Mouse (Mus musculus) hindbrain, embryonic 14.5 days (tissue): ENCODE data around the gene Lmna. TPM values are rescaled to one million over a fixed set of nuclear protein-coding genes. Genes with fewer than 3 reads are reported as not detected.
A peak's percentile ranks its signal among the peaks of the same experiment; 100 is the strongest.

Experiments used
- ATAC-seq: fragments of 200-750 bp; cut with Nextera tagmentation; 2 replicates; pipeline ENCODE4 v1.8.0; 2017; ENCODE audit warnings: moderate number of reproducible peaks, mild to moderate bottlenecking, moderate TSS enrichment, moderate library complexity; ENCODE audit not compliant: low FRiP score
- DNase-seq: peaks from one replicate; pipeline ENCODE4 v3.0.0-alpha.2; 2015; ENCODE audit warnings: low spot score
- H3K27ac ChIP-seq: fragments of 300-500 bp; sonication (generic); 2 replicates; pipeline ENCODE4 v1.5.1; 2014; ENCODE audit warnings: mild to moderate bottlenecking, moderate library complexity
- H3K27me3 ChIP-seq: fragments of 300-500 bp; sonication (generic); 2 replicates; pipeline ENCODE4 v1.6.1; 2014; ENCODE audit warnings: mild to moderate bottlenecking, low read length, mixed read lengths; ENCODE audit not compliant: control insufficient read depth, insufficient read depth
- H3K36me3 ChIP-seq: fragments of 300-500 bp; sonication (generic); replicated peaks from 2 replicates; pipeline ENCODE4 v1.6.1; 2014; ENCODE audit not compliant: control insufficient read depth, insufficient read depth
- H3K4me1 ChIP-seq: fragments of 300-500 bp; sonication (generic); replicated peaks from 2 replicates; pipeline ENCODE4 v1.6.1; 2014; ENCODE audit warnings: antibody characterized with exemption, low read length, mixed read lengths; ENCODE audit not compliant: control insufficient read depth, insufficient read depth
- H3K4me2 ChIP-seq: fragments of 300-500 bp; sonication (generic); replicated peaks from 2 replicates; pipeline ENCODE4 v1.6.1; 2014; ENCODE audit warnings: mild to moderate bottlenecking, moderate library complexity
- H3K4me3 ChIP-seq: fragments of 300-500 bp; sonication (generic); replicated peaks from 2 replicates; pipeline ENCODE4 v1.5.1; 2014; ENCODE audit warnings: mild to moderate bottlenecking, low read length
- H3K9ac ChIP-seq: fragments of 300-500 bp; sonication (generic); 2 replicates; pipeline ENCODE4 v1.6.1; 2014
- H3K9me3 ChIP-seq: fragments of 300-500 bp; sonication (generic); 2 replicates; pipeline ENCODE4 v1.6.1; 2016; ENCODE audit warnings: low read length; ENCODE audit not compliant: control insufficient read depth
- WGBS: fragments of 180-500 bp; shearing (Covaris S2); extraction: QIAGEN DNeasy Blood & Tissue Kit; methylation state at CpG from one replicate; pipeline ENCODE4 v1.1.7; 2014; 5-methylcytosine and 5-hydroxymethylcytosine counted together
- polyA plus RNA-seq: library from polyadenylated mRNA; unstranded; fragments of >200 nt; fragmentation: Nextera tagmentation; extraction: Ambion mirVana; gene quantifications from 2 replicates; pipeline ENCODE4 v1.2.1, GENCODE M21; 2014

Lmna gene
- polyA plus RNA-seq, 1 experiment from 2014 or later: 44.3 TPM

DNA sequence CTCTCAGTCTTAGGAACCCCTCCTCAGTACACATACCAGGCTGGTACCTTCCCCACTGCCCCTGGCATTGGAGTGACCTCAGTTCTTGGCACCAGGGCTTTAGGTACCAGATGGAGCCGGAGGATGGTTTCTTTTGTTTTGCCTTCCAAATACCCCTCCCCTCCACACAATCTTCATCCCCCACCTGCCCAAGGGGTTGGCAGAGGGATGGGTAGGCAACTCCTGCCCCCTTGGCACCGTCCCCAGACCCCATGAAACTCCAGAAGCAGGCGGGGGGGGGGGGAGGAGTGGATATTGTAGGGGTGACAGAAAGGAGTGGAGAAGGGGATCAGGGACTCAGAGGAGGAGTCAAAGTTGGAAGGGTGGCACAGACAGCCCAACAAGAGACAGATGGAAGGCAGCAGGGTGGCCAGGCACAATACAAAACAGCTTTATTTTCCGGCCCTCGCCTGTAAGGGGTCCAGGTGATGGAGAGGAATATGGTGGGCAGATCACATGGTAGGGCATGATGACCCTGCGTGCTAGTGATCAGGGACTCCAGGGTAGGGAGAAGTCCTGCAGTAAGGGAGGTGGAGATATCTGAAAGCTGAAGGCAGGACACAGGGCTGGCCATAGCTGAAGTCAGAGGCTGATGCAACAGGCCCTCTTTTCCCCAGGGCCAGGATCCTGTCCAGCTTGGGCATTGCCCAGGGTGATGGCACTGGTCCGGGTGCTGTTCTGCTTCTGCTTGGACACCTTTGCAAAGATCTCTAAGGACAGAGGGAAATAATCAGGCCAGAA is 32.1 kb upstream of the Lmna start:
- WGBS: 47% methylated on average over 6 of the region's 7 CpGs
- no peak for DNase-seq
- H3K9ac ChIP-seq: no peak overlapping the region
- no peak overlapping the region for H3K4me2 ChIP-seq
- peaks cover 38% of the 10 kb centered on the region for H3K4me1 ChIP-seq
- peaks cover 44% of the 10 kb centered on the region for H3K36me3 ChIP-seq
- H3K27me3 ChIP-seq: no peaks in the 10 kb centered on the region
- ATAC-seq: peak; percentile 35
- H3K9me3 ChIP-seq: no peaks in the 10 kb centered on the region
- no peak overlapping the region for H3K4me3 ChIP-seq
- 0 out of 2 replicates have a peak overlapping the region, but pooled peaks have one; percentile 41 for H3K27ac ChIP-seq

DNA sequence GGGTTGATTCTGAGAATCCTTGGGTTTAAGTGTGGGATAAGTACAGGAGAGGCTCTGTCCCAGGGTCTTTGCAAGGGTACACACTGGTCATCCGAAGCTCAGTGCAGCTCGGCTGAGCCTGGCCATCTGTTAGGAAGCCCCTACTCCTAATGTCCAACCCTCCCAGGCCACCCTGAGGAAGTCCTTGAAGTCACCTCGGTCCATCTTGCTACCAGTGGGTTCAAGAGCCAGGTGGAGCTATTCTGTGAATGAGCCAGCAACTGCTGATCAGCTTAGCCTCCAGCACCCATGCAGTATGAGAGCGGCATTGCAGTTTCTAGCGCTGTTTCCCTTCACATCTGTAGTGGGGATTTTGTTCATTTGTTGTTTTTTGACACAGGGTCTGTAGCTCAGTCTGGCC is 30.3 kb upstream of the Lmna start:
- no peak overlapping the region for H3K4me3 ChIP-seq
- H3K4me2 ChIP-seq: 0 out of 2 replicates have a peak overlapping the region, but pooled peaks have one; percentile 3
- peak overlapping the region; percentile 34; the same call in 1 of the 2 replicates for H3K9ac ChIP-seq
- ATAC-seq (no peak), DNase-seq (no peak)
- peaks cover 55% of the 10 kb centered on the region for H3K4me1 ChIP-seq
- H3K27ac ChIP-seq: peak overlapping the region; percentile 70; the same call in 1 of the 2 replicates
- H3K36me3 ChIP-seq: peaks cover 60% of the 10 kb centered on the region
- H3K27me3 ChIP-seq: no peaks in the 10 kb centered on the region
- WGBS: 57% methylated on average over 5 of the region's 5 CpGs
- no peaks in the 10 kb centered on the region for H3K9me3 ChIP-seq

DNA sequence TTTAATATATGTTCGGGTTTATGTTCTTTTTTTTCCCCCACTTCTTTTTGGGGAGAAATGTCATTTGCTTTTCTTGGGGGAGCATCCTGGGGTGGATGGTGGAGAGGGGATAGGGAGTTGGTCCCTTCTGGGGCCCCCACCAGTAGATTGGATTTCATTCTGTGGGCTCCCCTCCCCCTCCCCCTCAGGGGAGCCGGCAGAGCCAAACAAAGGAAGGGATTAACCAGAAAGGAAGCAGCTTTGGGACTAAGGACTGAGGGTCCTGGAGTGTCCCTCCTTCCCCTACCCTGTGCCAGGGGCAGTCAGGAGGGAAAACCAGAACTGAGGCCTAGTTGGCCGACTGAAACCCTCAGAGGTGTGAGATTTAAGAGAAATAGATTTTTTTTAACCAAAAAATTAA is 29.6 kb upstream of the Lmna start:
- Histone ChIP-seq H3K4me2 (no peak overlapping the region), H3K4me3 (no peak overlapping the region), H3K4me1 (peaks cover 62% of the 10 kb centered on the region), H3K27ac (peak overlapping the region; percentile 70), H3K9ac (0 out of 2 replicates have a peak overlapping the region, but pooled peaks have one; percentile 16), H3K9me3 (no peaks in the 10 kb centered on the region), H3K36me3 (peaks cover 63% of the 10 kb centered on the region), H3K27me3 (no peaks in the 10 kb centered on the region)
- ATAC-seq (no peak), DNase-seq (no peak)
- WGBS: 5% methylated on average over 3 of the region's 3 CpGs

DNA sequence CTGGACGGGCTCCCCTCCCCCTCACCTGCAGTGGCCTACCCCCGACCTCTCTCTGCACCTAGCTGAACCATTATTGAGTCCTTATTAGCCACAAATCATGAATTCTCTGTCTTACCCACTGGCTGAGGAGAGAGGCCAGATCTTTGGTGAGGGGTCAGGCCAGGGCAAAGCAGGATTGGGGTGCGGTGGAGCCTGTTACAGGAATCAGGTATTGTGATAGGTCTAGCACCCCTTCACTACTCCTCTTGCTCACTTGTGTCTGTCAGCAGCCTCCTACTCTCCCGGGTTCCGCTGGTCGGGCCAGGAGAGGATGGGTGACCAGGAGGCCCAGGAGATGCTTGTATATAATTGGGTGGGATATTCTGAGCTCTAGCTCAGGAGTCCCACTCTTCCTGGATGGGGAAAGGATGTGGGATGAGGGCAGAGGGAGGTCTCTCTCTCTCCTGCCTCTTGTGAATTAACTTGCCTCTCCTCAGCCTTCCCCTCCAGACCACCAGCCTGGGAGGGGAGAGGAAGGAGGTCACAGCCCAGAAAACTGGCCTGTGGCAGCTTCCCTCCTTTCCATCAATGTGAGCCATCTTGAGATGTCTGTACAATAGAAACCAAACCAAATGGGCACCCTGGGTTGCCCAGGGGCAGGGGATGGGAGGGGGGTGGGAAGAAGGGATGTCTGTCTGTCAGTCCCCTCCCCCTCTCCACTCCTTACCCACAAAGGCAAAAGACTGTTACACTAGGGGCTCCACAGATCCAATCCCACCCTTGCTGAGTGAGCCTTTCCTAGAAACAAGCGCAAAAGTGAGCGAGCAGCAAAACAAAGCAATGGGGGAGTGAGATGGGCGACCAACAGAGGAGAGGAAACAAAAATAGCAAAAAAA is 28.8 kb upstream of the Lmna start:
- no peaks in the 10 kb centered on the region for H3K27me3 ChIP-seq
- peaks cover 65% of the 10 kb centered on the region for H3K4me1 ChIP-seq
- ATAC-seq: no peak
- WGBS: 17% methylated on average over 9 of the region's 9 CpGs
- peak overlapping the region; percentile 28; the same call in 1 of the 2 replicates for H3K9ac ChIP-seq
- H3K36me3 ChIP-seq: peaks cover 63% of the 10 kb centered on the region
- no peak for DNase-seq
- no peaks in the 10 kb centered on the region for H3K9me3 ChIP-seq
- H3K4me2 ChIP-seq: peak overlapping the region; percentile 96; the same call in 1 of the 2 replicates
- H3K4me3 ChIP-seq: no peak overlapping the region
- H3K27ac ChIP-seq: peak overlapping the region; percentile 44; the same call in 1 of the 2 replicates

GRCm38 (mm10) chr3:88537146-88537545 is 27.4 kb upstream of the Lmna start:
- no peak for ATAC-seq
- Histone ChIP-seq H3K4me1 (peaks cover 65% of the 10 kb centered on the region), H3K4me3 (peak overlapping the region; percentile 93), H3K27ac (no peak overlapping the region), H3K9me3 (no peaks in the 10 kb centered on the region), H3K9ac (peak overlapping the region; percentile 100), H3K36me3 (peaks cover 63% of the 10 kb centered on the region), H3K4me2 (peak overlapping the region; percentile 96), H3K27me3 (no peaks in the 10 kb centered on the region)
- WGBS: 57% methylated on average over 6 of the region's 6 CpGs
- DNase-seq: no peak

GRCm38 (mm10) chr3:88536103-88536930 is 26.6 kb upstream of the Lmna start:
- H3K9me3 ChIP-seq: no peaks in the 10 kb centered on the region
- H3K4me3 ChIP-seq: peak overlapping the region; percentile 93
- ATAC-seq (no peak), DNase-seq (no peak)
- peaks cover 59% of the 10 kb centered on the region for H3K4me1 ChIP-seq
- H3K9ac ChIP-seq: peak overlapping the region; percentile 100
- peaks cover 60% of the 10 kb centered on the region for H3K36me3 ChIP-seq
- H3K27ac ChIP-seq: 0 out of 2 replicates have a peak overlapping the region, but pooled peaks have one; percentile 11
- no peaks in the 10 kb centered on the region for H3K27me3 ChIP-seq
- peak overlapping the region; percentile 96 for H3K4me2 ChIP-seq
- 4% methylated on average over 64 of the region's 64 CpGs for WGBS

DNA sequence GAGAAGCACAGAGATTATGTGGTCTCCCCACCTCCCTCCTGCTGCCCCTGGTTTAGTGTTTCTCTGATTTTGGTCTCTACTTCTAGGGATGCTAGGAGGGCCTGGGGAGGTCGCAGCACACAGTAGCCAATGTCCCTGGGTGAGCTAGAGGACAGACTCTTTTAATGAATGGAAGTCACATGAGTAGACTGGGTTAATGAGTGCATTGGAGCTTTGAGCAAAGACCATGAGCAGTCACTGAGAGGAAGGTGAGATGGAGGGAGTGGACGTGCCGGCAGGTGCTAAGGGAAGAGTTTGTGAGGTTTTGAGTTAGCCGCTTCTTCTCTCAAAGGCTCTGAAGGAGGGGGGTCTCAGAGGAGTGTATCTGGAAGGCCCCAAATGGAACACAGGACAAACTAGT is 25.8 kb upstream of the Lmna start:
- H3K4me1 ChIP-seq: peaks cover 62% of the 10 kb centered on the region
- H3K27ac ChIP-seq: 0 out of 2 replicates have a peak overlapping the region, but pooled peaks have one; percentile 56
- H3K27me3 ChIP-seq: no peaks in the 10 kb centered on the region
- no peak for ATAC-seq
- H3K4me2 ChIP-seq: peak overlapping the region; percentile 96
- peaks cover 52% of the 10 kb centered on the region for H3K36me3 ChIP-seq
- WGBS: 32% methylated on average over 4 of the region's 4 CpGs
- peak overlapping the region; percentile 100 for H3K9ac ChIP-seq
- peak overlapping the region; percentile 93 for H3K4me3 ChIP-seq
- DNase-seq: no peak
- no peaks in the 10 kb centered on the region for H3K9me3 ChIP-seq

DNA sequence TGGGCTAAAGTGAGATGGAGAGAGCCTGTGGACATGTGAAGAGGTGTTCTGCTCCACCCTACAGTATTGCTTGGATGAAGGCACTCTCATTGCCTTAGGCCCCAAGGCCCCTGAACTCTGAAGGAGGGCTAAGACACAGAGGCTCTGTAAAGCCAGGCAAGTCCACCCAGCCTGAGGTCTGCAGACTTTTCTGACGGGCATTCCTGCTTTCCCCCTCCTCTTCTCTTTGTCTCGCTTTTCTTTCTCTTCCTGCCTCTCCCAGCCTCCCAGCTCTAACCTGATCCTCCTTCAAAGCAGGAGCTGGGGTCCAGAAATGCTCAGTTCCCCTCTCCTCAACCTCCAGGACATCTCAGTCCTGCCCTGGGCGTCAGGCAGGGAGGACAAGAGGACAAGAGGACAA is 25.2 kb upstream of the Lmna start:
- peaks cover 64% of the 10 kb centered on the region for H3K4me1 ChIP-seq
- ATAC-seq: no peak
- H3K36me3 ChIP-seq: peaks cover 47% of the 10 kb centered on the region
- no peaks in the 10 kb centered on the region for H3K9me3 ChIP-seq
- H3K27me3 ChIP-seq: no peaks in the 10 kb centered on the region
- no peak for DNase-seq
- peak overlapping the region; percentile 56; the same call in 1 of the 2 replicates for H3K27ac ChIP-seq
- peak overlapping the region; percentile 93 for H3K4me3 ChIP-seq
- H3K4me2 ChIP-seq: peak overlapping the region; percentile 96
- 5% methylated on average over 3 of the region's 3 CpGs for WGBS
- peak overlapping the region; percentile 100 for H3K9ac ChIP-seq
